Mouse (Mus musculus) heart, adult 2 months (tissue): ENCODE results near the gene Gdpd3. TPM values are rescaled to one million over a fixed set of nuclear protein-coding genes. Genes with fewer than 3 reads are reported as not detected.

ENCODE experiments used
- DNase-seq, 2 experiments: peaks; one replicate each; pipeline ENCODE4 v3.0.0; 2021
- H3K27ac ChIP-seq: fragments of 200-600 bp; 2 replicates; pipeline ENCODE4 v1.8.1; 2022
- H3K27me3 ChIP-seq: fragments of 200-500 bp; 2 replicates; pipeline ENCODE4 v1.6.1; 2012; ENCODE audit warnings: mild to moderate bottlenecking, low read length, inconsistent platforms, mixed read lengths; ENCODE audit not compliant: control insufficient read depth, insufficient read depth
- H3K36me3 ChIP-seq: fragments of 200-500 bp; 2 replicates; pipeline ENCODE4 v1.6.1; 2012; ENCODE audit warnings: low read length, inconsistent platforms; ENCODE audit not compliant: control insufficient read depth, insufficient read depth
- H3K4me1 ChIP-seq: fragments of 200-500 bp; 2 replicates; pipeline ENCODE4 v1.6.1; 2011; ENCODE audit warnings: low read length; ENCODE audit not compliant: control insufficient read depth, insufficient read depth
- H3K4me3 ChIP-seq: fragments of 200-600 bp; 2 replicates; pipeline ENCODE4 v1.8.1; 2022
- H3K79me2 ChIP-seq: fragments of 200-500 bp; replicated peaks from 2 replicates; pipeline ENCODE4 v1.6.1; 2012; ENCODE audit warnings: mild to moderate bottlenecking, inconsistent platforms, low read length, moderate library complexity, mixed read lengths; ENCODE audit not compliant: control insufficient read depth, insufficient read depth
- H3K9ac ChIP-seq: fragments of 200-500 bp; 2 replicates; pipeline ENCODE4 v1.6.1; 2012; ENCODE audit warnings: low read depth, mild to moderate bottlenecking, control low read depth, inconsistent platforms, low read length, mixed read lengths
- CTCF ChIP-seq: fragments of 200-600 bp; IDR thresholded peaks from 2 replicates; pipeline ENCODE4 v1.8.1; 2022; ENCODE audit warnings: antibody characterized with exemption, mild to moderate bottlenecking, moderate library complexity
- EP300 ChIP-seq: fragments of 200-500 bp; IDR thresholded peaks from 2 replicates; pipeline ENCODE4 v1.6.1; 2011; ENCODE audit warnings: low read depth, low read length, control low read depth; ENCODE audit not compliant: insufficient read depth
- POLR2A ChIP-seq: fragments of 200-500 bp; IDR thresholded peaks from 2 replicates; pipeline ENCODE4 v1.6.1; 2011; ENCODE audit warnings: mild to moderate bottlenecking, low read depth, low read length, control low read depth; ENCODE audit not compliant: insufficient read depth
- whole genome bisulfite sequencing: fragments of 180-500 bp; shearing (Covaris S2); methylation state at CpG from one replicate; pipeline ENCODE4 v1.1.7; 2018; 5-methylcytosine and 5-hydroxymethylcytosine counted together
- intact Hi-C: fragments of 180-260 bp; cut with DNase I; formaldehyde crosslinking; loops from one replicate; pipeline ENCODE4 v1.15.1; 2025
- polyA plus RNA-seq: library from polyadenylated mRNA; depleted of rRNA; stranded (reverse); fragments of >200 nt; gene quantifications from 2 replicates; pipeline ENCODE4 v1.2.3, GENCODE M21; 2012
- total RNA-seq, 2 experiments: library from RNA; stranded (reverse); gene quantifications; 2 replicates each; pipeline ENCODE4 v1.2.3; 2021

Gene Gdpd3
- total and polyA plus RNA-seq, 3 experiments, result 1.3 to 4.3 (median 1.3) TPM

- 63% methylated on average over 4 of the region's 4 CpGs for WGBS
- no peak overlapping the region for H3K4me3 ChIP-seq
- H3K27me3 ChIP-seq, result no peaks in the 10 kb centered on the region
- no peak for TF ChIP-seq CTCF
- 0 out of 2 replicates have a peak, but pooled peaks have one; percentile 38 for TF ChIP-seq POLR2A
- TF ChIP-seq EP300, result no peak
- no peak overlapping the region for H3K27ac ChIP-seq
- no peak overlapping the region for H3K9ac ChIP-seq
- no peak for DNase-seq
- peaks cover 3% of the 10 kb centered on the region for H3K4me1 ChIP-seq
- no peaks in the 10 kb centered on the region; the same call in 1 of the 2 replicates for H3K79me2 ChIP-seq
- peaks cover 22% of the 10 kb centered on the region for H3K36me3 ChIP-seq
- intact Hi-C loops, result no loop called here
These were observed 27.5 kb downstream of the Gdpd3 start for GRCm38 (mm10) chr7:126793456-126794270.

DNA sequence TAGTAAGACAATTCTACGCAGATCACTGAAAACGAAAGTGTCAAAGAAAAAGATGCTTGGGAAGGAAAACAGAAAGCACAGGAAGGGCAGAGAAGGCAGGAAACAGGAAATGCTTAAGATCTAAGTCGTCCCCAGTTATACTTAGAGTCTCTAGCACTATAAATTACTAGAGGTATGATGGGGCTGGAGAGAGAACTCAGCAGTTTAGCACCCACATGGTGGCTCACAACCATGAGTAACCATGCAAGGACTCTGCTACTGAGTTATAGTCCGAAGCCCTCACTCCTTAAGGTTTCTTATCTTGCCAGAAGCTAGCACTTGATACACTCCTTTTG, 28.1 kb downstream of the Gdpd3 start:
- H3K79me2 ChIP-seq, result no peaks in the 10 kb centered on the region; the same call in 1 of the 2 replicates
- no peak overlapping the region for H3K27ac ChIP-seq
- no peak overlapping the region for H3K4me3 ChIP-seq
- H3K27me3 ChIP-seq, result no peaks in the 10 kb centered on the region
- peaks cover 22% of the 10 kb centered on the region for H3K36me3 ChIP-seq
- intact Hi-C loops, result no loop called here
- WGBS, result 27% methylated on average over 4 of the region's 4 CpGs
- TF ChIP-seq POLR2A (no peak), CTCF (no peak), EP300 (no peak)
- DNase-seq, result no peak
- peaks cover 3% of the 10 kb centered on the region for H3K4me1 ChIP-seq
- no peak overlapping the region for H3K9ac ChIP-seq

DNA sequence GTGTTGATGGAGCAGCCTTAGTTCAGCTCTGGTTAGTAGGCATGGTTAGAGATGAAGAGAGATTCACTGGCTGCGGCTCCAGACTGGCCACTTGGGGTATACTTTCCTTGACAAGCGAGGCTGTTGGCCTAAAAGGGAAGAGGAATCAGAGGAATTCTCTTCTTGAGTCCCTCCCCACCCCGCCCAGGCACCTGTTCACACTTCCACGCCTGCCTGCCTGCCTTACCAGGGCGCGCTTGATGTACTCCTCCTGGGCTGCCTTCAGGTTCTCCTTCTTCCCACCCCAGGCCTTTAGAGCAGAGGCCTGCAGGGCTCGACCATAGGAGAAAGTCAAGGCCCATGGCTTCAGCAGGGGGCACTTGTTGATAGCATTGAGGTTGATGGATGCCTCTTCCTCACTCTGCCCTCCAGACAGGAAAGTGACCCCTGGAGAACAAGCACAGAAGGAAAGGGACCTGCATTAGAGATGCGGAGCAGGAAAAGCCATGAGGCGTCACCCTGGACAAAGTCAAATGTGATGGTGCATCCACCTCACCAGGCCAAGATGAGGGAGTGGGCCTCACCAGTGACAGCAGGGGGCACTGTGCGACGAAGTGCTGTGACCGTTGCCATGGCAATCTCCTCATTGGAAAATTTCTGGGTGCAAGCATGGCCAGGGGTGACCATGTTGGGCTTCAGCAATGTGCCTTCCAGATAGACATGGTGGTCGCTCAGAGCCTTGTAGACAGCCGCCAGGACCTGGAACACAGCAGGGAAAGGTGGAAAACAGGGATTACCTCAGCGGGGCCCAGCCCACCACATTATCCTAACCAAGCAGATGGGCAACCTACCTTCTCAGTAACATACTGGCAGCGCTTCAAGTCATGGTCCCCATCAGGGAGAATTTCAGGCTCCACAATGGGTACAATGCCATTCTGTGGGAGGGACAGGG, 29.5 kb downstream of the Gdpd3 start:
- intact Hi-C loops, result no loop called here
- H3K27me3 ChIP-seq, result no peaks in the 10 kb centered on the region
- TF ChIP-seq POLR2A (0 out of 2 replicates have a peak, but pooled peaks have one; percentile 32), EP300 (no peak), CTCF (peak; percentile 42)
- no peaks in the 10 kb centered on the region for H3K79me2 ChIP-seq
- H3K27ac ChIP-seq, result no peak overlapping the region
- DNase-seq, result no peak
- H3K36me3 ChIP-seq, result peaks cover 22% of the 10 kb centered on the region
- H3K4me3 ChIP-seq, result no peak overlapping the region
- H3K4me1 ChIP-seq, result peaks cover 7% of the 10 kb centered on the region
- WGBS, result 72% methylated on average over 16 of the region's 16 CpGs
- H3K9ac ChIP-seq, result no peak overlapping the region

DNA sequence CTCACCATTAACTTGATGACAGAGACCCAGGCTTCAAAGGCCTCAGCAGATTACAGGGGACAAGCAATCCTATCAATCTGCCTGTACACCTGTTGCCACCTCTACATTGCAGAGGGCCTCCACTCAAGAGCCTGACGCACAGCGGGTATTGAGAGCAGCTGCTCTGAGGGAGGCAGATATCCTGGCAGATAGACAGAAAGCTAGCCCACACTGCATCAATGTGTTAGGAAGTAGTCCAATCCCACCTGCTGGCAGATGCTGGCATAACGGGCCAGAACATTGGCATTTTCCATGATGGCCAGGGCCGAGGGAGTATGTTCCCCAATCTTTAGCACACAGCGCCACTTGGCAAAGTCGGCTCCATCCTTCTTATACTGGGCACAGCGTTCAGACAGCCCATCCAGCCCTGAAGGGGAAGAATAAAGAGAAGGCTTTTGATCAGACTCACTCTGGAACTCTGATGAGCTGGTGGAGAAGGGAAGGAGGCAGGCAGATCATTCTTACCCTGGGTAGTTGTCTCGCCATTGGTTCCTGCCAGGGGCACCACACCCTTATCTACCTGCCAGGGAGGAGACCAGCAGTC, 30.3 kb downstream of the Gdpd3 start:
- no peak overlapping the region; the same call in 1 of the 2 replicates for H3K27ac ChIP-seq
- H3K9ac ChIP-seq, result no peak overlapping the region
- DNase-seq, result no peak
- peak overlapping the region; percentile 94; the same call in 1 of the 2 replicates for H3K4me3 ChIP-seq
- 37% methylated on average over 8 of the region's 8 CpGs for WGBS
- no peaks in the 10 kb centered on the region for H3K79me2 ChIP-seq
- H3K36me3 ChIP-seq, result peaks cover 17% of the 10 kb centered on the region
- TF ChIP-seq EP300 (no peak), POLR2A (no peak), CTCF (peak; percentile 40)
- H3K4me1 ChIP-seq, result peaks cover 7% of the 10 kb centered on the region
- H3K27me3 ChIP-seq, result no peaks in the 10 kb centered on the region
- intact Hi-C loops, result no loop called here

DNA sequence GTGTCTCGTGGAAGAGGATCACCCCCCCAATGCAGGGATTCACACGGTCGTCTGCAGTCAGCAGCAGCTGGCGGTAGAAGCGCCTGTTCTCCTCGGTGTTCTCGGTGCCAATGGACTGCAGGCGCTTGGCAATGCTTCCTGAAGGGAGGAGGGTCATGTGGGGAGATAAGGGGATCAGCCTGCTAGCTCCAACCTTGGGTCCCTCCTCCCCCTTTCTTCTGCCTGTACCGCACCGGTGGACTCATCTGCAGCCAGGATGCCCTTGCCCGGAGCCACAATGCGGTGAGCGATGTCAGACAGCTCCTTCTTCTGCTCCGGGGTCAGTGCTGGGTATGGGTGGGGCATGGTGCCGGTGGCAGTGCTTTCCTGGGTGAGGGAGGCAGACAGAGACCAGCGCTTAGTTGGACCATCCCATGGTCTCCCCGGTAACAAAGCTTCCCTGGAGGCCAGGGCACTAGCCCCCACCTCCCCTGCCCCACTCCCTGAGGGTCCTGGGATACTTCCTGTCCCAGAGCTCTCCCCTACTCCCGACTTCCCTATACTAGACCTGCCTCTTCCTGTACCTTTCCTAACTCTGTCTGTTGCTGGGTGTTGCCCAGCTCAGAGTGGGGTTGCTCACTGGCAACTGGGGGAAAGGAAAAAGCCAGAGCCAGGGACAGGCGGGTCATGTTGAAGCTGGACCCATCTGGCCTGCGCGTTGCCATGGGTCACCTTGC, 31.4 kb downstream of the Gdpd3 start, which contains the start of gene Fam57b:
Gene Fam57b, plus strand, starts transcription at position 258 of the 716 bp plus-strand sequence.
- no peaks in the 10 kb centered on the region for H3K27me3 ChIP-seq
- peaks cover 17% of the 10 kb centered on the region for H3K36me3 ChIP-seq
- H3K9ac ChIP-seq, result peak within 1 kb of the TSS; percentile 84
- H3K27ac ChIP-seq, result peak within 1 kb of the TSS; percentile 99
- peaks cover 7% of the 10 kb centered on the region for H3K4me1 ChIP-seq
- 7% methylated on average over 21 of the region's 21 CpGs for WGBS
- intact Hi-C loops, result loop anchor here (2.0 kb wide), 3 partner anchors 17 to 37 kb away; partner anchors contain the start of gene Tbx6
- H3K4me3 ChIP-seq, result peak within 1 kb of the TSS; percentile 94
- no peaks in the 10 kb centered on the region for H3K79me2 ChIP-seq
- TF ChIP-seq EP300 (no peak), POLR2A (peak; percentile 38)
- DNase-seq, result peak; percentile 68 to 74
